Comparison of ENCODE assay signal across 1 mouse cellular context in the genomic region with DNA sequence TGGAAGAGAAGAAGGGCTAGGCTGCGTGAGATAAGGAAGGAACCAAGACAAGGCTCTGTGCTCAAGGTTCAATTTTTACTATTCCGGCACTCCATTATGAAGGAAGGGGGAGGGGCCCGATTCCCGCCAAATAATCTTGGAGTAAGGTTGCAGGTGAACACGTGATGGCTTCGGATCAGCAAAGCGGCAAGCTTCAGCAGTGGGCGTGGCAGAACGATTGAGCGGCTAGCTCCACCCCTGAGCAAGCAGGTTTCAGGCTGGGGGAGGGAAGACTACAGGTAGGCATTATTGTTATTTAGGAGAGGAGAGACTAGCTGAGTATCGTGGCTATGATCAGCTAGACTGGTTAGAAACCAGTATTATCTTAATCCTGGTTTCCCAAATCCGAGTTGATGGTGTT. TPM values are rescaled to one million over a fixed set of nuclear protein-coding genes. Genes with fewer than 3 reads are reported as not detected.
"Had no signal": no experiment of that assay in that cellular context is flagged by ENCODE, and none has a peak within 500 bp of the region (broad histone marks: within the 10 kb centered on the region; RNA-seq: fewer than 3 reads in every experiment).

No protein-coding gene starts in this region.

RNA-seq across cellular contexts. Expression of a gene that starts 17.0 kb away (rescaled TPM):
- polyA plus RNA-seq: erythroblast, embryonic 14.5 days had no signal
